8 mouse cellular contexts compared by ENCODE assay signal in the genomic region with DNA sequence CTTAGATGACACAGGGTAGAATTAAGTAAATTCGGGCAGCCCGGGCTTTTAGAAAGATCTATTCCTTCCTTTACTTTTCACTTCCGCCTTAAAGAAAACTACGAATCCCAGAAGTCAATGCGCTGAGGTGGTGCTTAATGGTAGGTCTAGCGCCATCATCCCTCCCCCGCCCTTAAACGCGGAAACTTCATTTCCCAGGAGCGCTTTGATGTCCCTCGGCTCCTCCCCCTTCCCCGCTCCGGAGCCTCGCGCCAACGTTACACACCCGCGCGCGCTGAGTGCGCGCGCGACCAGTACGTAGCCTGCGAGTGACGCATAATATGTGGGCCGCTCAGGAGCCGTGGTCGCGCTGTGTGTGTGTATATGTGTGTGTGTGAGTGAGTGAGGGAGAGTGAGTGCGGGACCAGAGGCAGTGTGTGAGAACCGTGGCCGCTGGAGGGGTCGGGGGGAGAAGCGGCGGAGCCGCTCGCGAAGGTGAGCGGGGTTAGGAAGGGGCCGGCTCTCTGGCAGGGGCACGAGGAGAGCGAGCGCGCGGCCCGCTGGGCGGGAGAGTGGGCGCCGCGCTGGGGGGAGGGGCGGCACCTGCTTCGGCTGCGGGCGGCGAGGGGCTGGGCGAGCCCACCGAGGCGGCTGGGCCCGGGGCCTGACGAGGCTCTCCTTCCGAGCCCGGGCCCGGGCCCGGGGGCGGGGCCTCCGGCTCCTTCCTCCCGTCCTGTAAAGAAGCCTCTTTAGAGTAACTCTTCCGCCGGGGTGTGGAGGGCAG. TPM values are rescaled to one million over a fixed set of nuclear protein-coding genes. Genes with fewer than 3 reads are reported as not detected.
DNase-seq lines count a peak whose midpoint lies in the region; ATAC-seq and TF ChIP-seq lines count a peak whose summit lies in the region.

A gene (plus strand): TSS at position 257 of the 763 bp plus-strand sequence.

- H3K9ac ChIP-seq in heart, embryonic 15.5 days, result peak within 1 kb of the TSS; percentile 96
- peak within 1 kb of the TSS; percentile 97 for H3K9ac ChIP-seq in liver, embryonic 14.5 days (replicated peaks)
- peak within 1 kb of the TSS; percentile 75 for H3K9ac ChIP-seq in neural tube, embryonic 11.5 days (ENCODE audit: low read length)
- peak within 1 kb of the TSS; percentile 95 for H3K9ac ChIP-seq in stomach, postnatal 0 days (ENCODE audit: low read length)

- H3K4me2 ChIP-seq in heart, embryonic 15.5 days, result peak within 1 kb of the TSS; percentile 67
- H3K4me2 ChIP-seq in liver, embryonic 14.5 days (ENCODE audit: low read depth), result peak within 1 kb of the TSS; percentile 83
- peak within 1 kb of the TSS; percentile 73 for H3K4me2 ChIP-seq in neural tube, embryonic 11.5 days (ENCODE audit: low read depth)
- H3K4me2 ChIP-seq in stomach, postnatal 0 days (replicated peaks; ENCODE audit: low read depth), result peak within 1 kb of the TSS; percentile 61

- no peaks in the 10 kb centered on the region for H3K9me3 ChIP-seq in forebrain, embryonic 10.5 days
- H3K9me3 ChIP-seq in heart, embryonic 15.5 days (replicated peaks), result no peaks in the 10 kb centered on the region
- H3K9me3 ChIP-seq in liver, embryonic 14.5 days (ENCODE audit: control insufficient read depth, low read length), result no peaks in the 10 kb centered on the region
- no peaks in the 10 kb centered on the region for H3K9me3 ChIP-seq in neural tube, embryonic 11.5 days (ENCODE audit: control insufficient read depth, low read length)
- no peaks in the 10 kb centered on the region for H3K9me3 ChIP-seq in stomach, postnatal 0 days (ENCODE audit: control insufficient read depth, low read length)

- peaks cover 7% of the 10 kb centered on the region; the same call in 1 of the 2 replicates for H3K36me3 ChIP-seq in forebrain, embryonic 10.5 days (replicated peaks)
- H3K36me3 ChIP-seq in heart, embryonic 15.5 days, result no peaks in the 10 kb centered on the region
- no peaks in the 10 kb centered on the region for H3K36me3 ChIP-seq in liver, embryonic 14.5 days (replicated peaks; ENCODE audit: control insufficient read depth, insufficient read depth, low read depth)
- no peaks in the 10 kb centered on the region for H3K36me3 ChIP-seq in neural tube, embryonic 11.5 days (ENCODE audit: control insufficient read depth, insufficient read depth, low read length)
- H3K36me3 ChIP-seq in stomach, postnatal 0 days (ENCODE audit: control insufficient read depth, insufficient read depth, low read length), result no peaks in the 10 kb centered on the region

- DNase-seq in CD8-positive naive resting alpha-beta T cell, adult 2 months (ENCODE audit: low read depth in 2 of 2, low spot score in 2 of 2), result peak; percentile 88 to 94
- peak; percentile 98 for DNase-seq in c-Kit-positive CD71-negative TER-119-negative erythroid progenitor cells, embryonic 14.5 days (ENCODE audit: low read depth)
- peak; percentile 93 for DNase-seq in forebrain, embryonic 10.5 days (ENCODE audit: extremely low spot score, low spot score)
- peak; percentile 96 to 98 for DNase-seq in kidney, postnatal 25 days
- peak; percentile 99 for DNase-seq in liver, embryonic 14.5 days (ENCODE audit: low read depth in 3 of 3, low spot score in 3 of 3)
- peak; percentile 99 for DNase-seq in neural tube, embryonic 11.5 days (ENCODE audit: low spot score)
- DNase-seq in stomach, postnatal 0 days (ENCODE audit: low spot score), result peak; percentile 95

- WGBS in forebrain, embryonic 10.5 days, result under 1% methylated on average over 70 of the region's 71 CpGs
- under 1% methylated on average over 65 of the region's 71 CpGs for WGBS in heart, embryonic 15.5 days
- under 1% methylated on average over 69 of the region's 71 CpGs for WGBS in liver, embryonic 14.5 days (ENCODE audit: insufficient replicate concordance)
- WGBS in neural tube, embryonic 11.5 days, result under 1% methylated on average over 40 of the region's 71 CpGs
- WGBS in stomach, postnatal 0 days, result under 1% methylated on average over 50 of the region's 71 CpGs

- H3K4me1 ChIP-seq in forebrain, embryonic 10.5 days, result peaks cover 3% of the 10 kb centered on the region; the same call in 1 of the 2 replicates
- H3K4me1 ChIP-seq in heart, embryonic 15.5 days (replicated peaks), result 0 out of 2 replicates have a peak, but pooled peaks cover 6% of the 10 kb centered on the region
- H3K4me1 ChIP-seq in liver, embryonic 14.5 days (replicated peaks; ENCODE audit: control insufficient read depth in 2 of 2, insufficient read depth in 2 of 2, low read length in 1 of 2), result peaks cover 2 to 4% of the 10 kb centered on the region in 2 experiments; a peak in 3 of 4 replicates
- H3K4me1 ChIP-seq in neural tube, embryonic 11.5 days (ENCODE audit: control insufficient read depth, insufficient read depth, low read length), result no peaks in the 10 kb centered on the region
- H3K4me1 ChIP-seq in stomach, postnatal 0 days (replicated peaks; ENCODE audit: control insufficient read depth, insufficient read depth), result no peaks in the 10 kb centered on the region

- TF ChIP-seq CTCF in liver, embryonic 14.5 days (IDR thresholded peaks at IDR 0.05; ENCODE audit: low read depth), result 0 out of 2 replicates have a peak, but pooled peaks have one; percentile 18
- TF ChIP-seq CTCF in stomach, postnatal 0 days (IDR thresholded peaks at IDR 0.05; ENCODE audit: low read depth), result peak; percentile 46

- peak within 1 kb of the TSS; percentile 92 for H3K4me3 ChIP-seq in forebrain, embryonic 10.5 days
- peak within 1 kb of the TSS; percentile 100 for H3K4me3 ChIP-seq in heart, embryonic 15.5 days
- H3K4me3 ChIP-seq in liver, embryonic 14.5 days (ENCODE audit: insufficient read depth in 1 of 2, low read depth in 2 of 2, low read length in 2 of 2), result peak within 1 kb of the TSS; percentile 87 to 97
- peak within 1 kb of the TSS; percentile 89 for H3K4me3 ChIP-seq in neural tube, embryonic 11.5 days (ENCODE audit: low read depth, low read length)
- peak within 1 kb of the TSS; percentile 98 for H3K4me3 ChIP-seq in stomach, postnatal 0 days (ENCODE audit: low read depth, low read length)

- no peaks in the 10 kb centered on the region for H3K27me3 ChIP-seq in forebrain, embryonic 10.5 days (ENCODE audit: poor library complexity, severe bottlenecking)
- H3K27me3 ChIP-seq in heart, embryonic 15.5 days, result no peaks in the 10 kb centered on the region
- no peaks in the 10 kb centered on the region for H3K27me3 ChIP-seq in liver, embryonic 14.5 days (ENCODE audit: control insufficient read depth, insufficient read depth, low read length)
- no peaks in the 10 kb centered on the region for H3K27me3 ChIP-seq in neural tube, embryonic 11.5 days (ENCODE audit: control insufficient read depth, insufficient read depth, low read length)
- no peaks in the 10 kb centered on the region for H3K27me3 ChIP-seq in stomach, postnatal 0 days (ENCODE audit: control insufficient read depth, insufficient read depth, low read length)

- ATAC-seq in heart, embryonic 15.5 days (replicated peaks; ENCODE audit: insufficient number of reproducible peaks, insufficient read depth, low FRiP score, low read depth), result peak; percentile 96
- peak; percentile 95 for ATAC-seq in liver, embryonic 14.5 days (ENCODE audit: insufficient read depth)
- peak; percentile 98 for ATAC-seq in neural tube, embryonic 11.5 days (ENCODE audit: insufficient read depth, low FRiP score, low TSS enrichment)
- ATAC-seq in stomach, postnatal 0 days (ENCODE audit: low FRiP score, low TSS enrichment), result peak; percentile 98

- no peak for TF ChIP-seq EP300 in liver, embryonic 14.5 days (IDR thresholded peaks at IDR 0.05; ENCODE audit: low read depth)
- no peak for TF ChIP-seq EP300 in stomach, postnatal 0 days (optimal IDR thresholded peaks at IDR 0.05)

- peak within 1 kb of the TSS; percentile 96 for H3K27ac ChIP-seq in forebrain, embryonic 10.5 days
- H3K27ac ChIP-seq in heart, embryonic 15.5 days, result peak within 1 kb of the TSS; percentile 95
- peak within 1 kb of the TSS; percentile 88 for H3K27ac ChIP-seq in liver, embryonic 14.5 days
- H3K27ac ChIP-seq in neural tube, embryonic 11.5 days (ENCODE audit: low read depth, low read length), result peak within 1 kb of the TSS; percentile 80
- H3K27ac ChIP-seq in stomach, postnatal 0 days (replicated peaks), result peak within 1 kb of the TSS; percentile 97

RNA-seq across cellular contexts. Expression of the gene that starts here (rescaled TPM):
- 33.4 and 37.1 TPM in 2 replicates for polyA plus RNA-seq in forebrain, embryonic 10.5 days (2016; fragmentation: Nextera tagmentation; extraction: Ambion mirVana)
- 14.1 and 18.1 TPM in 2 replicates for polyA plus RNA-seq in heart, embryonic 15.5 days (2015; fragmentation: Nextera tagmentation; extraction: Ambion mirVana)
- polyA plus RNA-seq in liver, embryonic 14.5 days (2012; rRNA removed), result 11.9 and 13.4 TPM in 2 replicates
- 10.5 and 13.6 TPM in 2 replicates for polyA plus RNA-seq in liver, embryonic 14.5 days (2014; fragmentation: Nextera tagmentation; extraction: Ambion mirVana)
- 32.0 and 34.0 TPM in 2 replicates for polyA plus RNA-seq in neural tube, embryonic 11.5 days (2014; fragmentation: Nextera tagmentation; extraction: Ambion mirVana)
- polyA plus RNA-seq in stomach, postnatal 0 days (2015; fragmentation: Nextera tagmentation; extraction: Ambion mirVana), result 4.3 and 4.5 TPM in 2 replicates

Comparison
In these comparisons a context has a peak if more than half of its experiments do, and no peak if none do; other contexts are left out.
1. Peak in every context shown above with its lines: DNase-seq, ATAC-seq, H3K4me3 ChIP-seq and H3K27ac ChIP-seq.